Mouse (Mus musculus) limb, embryonic 13.5 days (tissue): Measurements from ENCODE around the gene Pla2g4b. TPM values are rescaled to one million over a fixed set of nuclear protein-coding genes. Genes with fewer than 3 reads are reported as not detected.

ENCODE experiments used
- ATAC-seq: fragments of 200-750 bp; cut with Nextera tagmentation; 2 replicates; pipeline ENCODE4 v1.8.0; 2017; ENCODE audit warnings: low read depth, moderate number of reproducible peaks, moderate TSS enrichment; ENCODE audit not compliant: low FRiP score
- H3K27ac ChIP-seq: fragments of 300-500 bp; sonication (generic); 2 replicates; pipeline ENCODE4 v1.5.1; 2015; ENCODE audit warnings: inconsistent platforms, mild to moderate bottlenecking, moderate library complexity
- H3K27me3 ChIP-seq: fragments of 300-500 bp; sonication (generic); 2 replicates; pipeline ENCODE4 v1.6.1; 2015; ENCODE audit warnings: mild to moderate bottlenecking, inconsistent platforms
- H3K36me3 ChIP-seq: fragments of 300-500 bp; sonication (generic); 2 replicates; pipeline ENCODE4 v1.6.1; 2015; ENCODE audit warnings: inconsistent platforms, mild to moderate bottlenecking, moderate library complexity
- H3K4me1 ChIP-seq: fragments of 300-500 bp; sonication (generic); 2 replicates; pipeline ENCODE4 v1.6.1; 2015; ENCODE audit warnings: inconsistent platforms
- H3K4me2 ChIP-seq: fragments of 300-500 bp; sonication (generic); replicated peaks from 2 replicates; pipeline ENCODE4 v1.6.1; 2015; ENCODE audit warnings: inconsistent platforms, mild to moderate bottlenecking, moderate library complexity
- H3K4me3 ChIP-seq: fragments of 300-500 bp; sonication (generic); 2 replicates; pipeline ENCODE4 v1.5.1; 2015; ENCODE audit warnings: moderate library complexity, mild to moderate bottlenecking, inconsistent platforms
- H3K9ac ChIP-seq: fragments of 300-500 bp; sonication (generic); 2 replicates; pipeline ENCODE4 v1.6.1; 2015; ENCODE audit warnings: mild to moderate bottlenecking, inconsistent platforms
- H3K9me3 ChIP-seq: fragments of 300-500 bp; sonication (generic); 2 replicates; pipeline ENCODE4 v1.6.1; 2016; ENCODE audit warnings: inconsistent platforms
- WGBS: fragments of 180-500 bp; shearing (Covaris S2); methylation state at CpG from one replicate; pipeline ENCODE4 v1.1.7; 2015; 5-methylcytosine and 5-hydroxymethylcytosine counted together
- polyA plus RNA-seq: library from polyadenylated mRNA; unstranded; fragments of >200 nt; fragmentation: Nextera tagmentation; extraction: Ambion mirVana; gene quantifications from 2 replicates; pipeline ENCODE4 v1.2.1, GENCODE M21; 2015

The Pla2g4b gene
- polyA plus RNA-seq, 1 experiment from 2014 or later: 3.2 TPM

GRCm38 (mm10) chr2:120000882-120001584, 32.2 kb upstream of the Pla2g4b start:
- H3K27ac ChIP-seq: peak overlapping the region; percentile 12; the same call in 1 of the 2 replicates
- H3K27me3 ChIP-seq: no peaks in the 10 kb centered on the region
- H3K4me3 ChIP-seq: no peak overlapping the region
- H3K36me3 ChIP-seq: peaks cover 25% of the 10 kb centered on the region
- no peaks in the 10 kb centered on the region for H3K9me3 ChIP-seq
- peak overlapping the region; percentile 19; the same call in 1 of the 2 replicates for H3K9ac ChIP-seq
- peak; percentile 77; the same call in 1 of the 2 replicates for ATAC-seq
- 61% methylated on average over 3 of the region's 3 CpGs for WGBS
- no peak overlapping the region for H3K4me2 ChIP-seq
- peaks cover 27% of the 10 kb centered on the region for H3K4me1 ChIP-seq

- peaks cover 25% of the 10 kb centered on the region for H3K36me3 ChIP-seq
- WGBS: 79% methylated on average over 4 of the region's 4 CpGs
- peaks cover 18% of the 10 kb centered on the region for H3K4me1 ChIP-seq
- no peaks in the 10 kb centered on the region for H3K9me3 ChIP-seq
- no peak overlapping the region for H3K4me3 ChIP-seq
- no peak overlapping the region for H3K9ac ChIP-seq
- no peak overlapping the region for H3K4me2 ChIP-seq
- no peak overlapping the region for H3K27ac ChIP-seq
- no peak for ATAC-seq
- no peaks in the 10 kb centered on the region for H3K27me3 ChIP-seq
These were observed 31.3 kb upstream of the Pla2g4b start for GRCm38 (mm10) chr2:120001956-120002355.

- Histone ChIP-seq H3K9ac (no peak overlapping the region), H3K27me3 (no peaks in the 10 kb centered on the region), H3K36me3 (peaks cover 24% of the 10 kb centered on the region), H3K4me2 (no peak overlapping the region), H3K27ac (no peak overlapping the region), H3K9me3 (no peaks in the 10 kb centered on the region), H3K4me3 (no peak overlapping the region), H3K4me1 (peaks cover 7% of the 10 kb centered on the region)
- no peak for ATAC-seq
- WGBS: 87% methylated on average over 2 of the region's 2 CpGs
These were observed 29.2 kb upstream of the Pla2g4b start for GRCm38 (mm10) chr2:120003970-120004369.

GRCm38 (mm10) chr2:120006696-120007095, 26.5 kb upstream of the Pla2g4b start:
- Histone ChIP-seq H3K4me3 (no peak overlapping the region), H3K9me3 (no peaks in the 10 kb centered on the region), H3K27me3 (no peaks in the 10 kb centered on the region), H3K36me3 (peaks cover 19% of the 10 kb centered on the region; the same call in 1 of the 2 replicates), H3K4me1 (no peaks in the 10 kb centered on the region), H3K9ac (no peak overlapping the region), H3K27ac (no peak overlapping the region), H3K4me2 (no peak overlapping the region)
- no peak for ATAC-seq
- WGBS: 95% methylated on average over 7 of the region's 7 CpGs

GRCm38 (mm10) chr2:120007680-120008210, 25.5 kb upstream of the Pla2g4b start:
- 78% methylated on average over 4 of the region's 4 CpGs for WGBS
- Histone ChIP-seq H3K36me3 (peaks cover 22% of the 10 kb centered on the region), H3K27ac (no peak overlapping the region), H3K27me3 (no peaks in the 10 kb centered on the region), H3K9me3 (no peaks in the 10 kb centered on the region), H3K4me3 (no peak overlapping the region), H3K4me2 (no peak overlapping the region), H3K4me1 (no peaks in the 10 kb centered on the region), H3K9ac (no peak overlapping the region)
- ATAC-seq: no peak

- Histone ChIP-seq H3K27me3 (no peaks in the 10 kb centered on the region), H3K9ac (no peak overlapping the region), H3K36me3 (peaks cover 28% of the 10 kb centered on the region), H3K9me3 (no peaks in the 10 kb centered on the region), H3K4me2 (no peak overlapping the region), H3K4me3 (no peak overlapping the region), H3K27ac (no peak overlapping the region), H3K4me1 (no peaks in the 10 kb centered on the region)
- 76% methylated on average over 4 of the region's 4 CpGs for WGBS
- no peak for ATAC-seq
These were observed 24.5 kb upstream of the Pla2g4b start for GRCm38 (mm10) chr2:120008672-120009071.

- no peak overlapping the region for H3K4me2 ChIP-seq
- H3K36me3 ChIP-seq: peaks cover 44% of the 10 kb centered on the region
- peak; percentile 59; the same call in 1 of the 2 replicates for ATAC-seq
- WGBS: 73% methylated on average over 8 of the region's 8 CpGs
- no peaks in the 10 kb centered on the region for H3K9me3 ChIP-seq
- H3K4me3 ChIP-seq: no peak overlapping the region
- H3K9ac ChIP-seq: no peak overlapping the region
- H3K27me3 ChIP-seq: no peaks in the 10 kb centered on the region
- no peak overlapping the region for H3K27ac ChIP-seq
- no peaks in the 10 kb centered on the region for H3K4me1 ChIP-seq
These were observed 21.6 kb upstream of the Pla2g4b start for GRCm38 (mm10) chr2:120011462-120012200.

- H3K27me3 ChIP-seq: no peaks in the 10 kb centered on the region
- WGBS: 88% methylated on average over 13 of the region's 13 CpGs
- H3K9me3 ChIP-seq: no peaks in the 10 kb centered on the region
- peaks cover 52% of the 10 kb centered on the region for H3K36me3 ChIP-seq
- H3K27ac ChIP-seq: no peak overlapping the region
- H3K4me3 ChIP-seq: no peak overlapping the region
- H3K9ac ChIP-seq: no peak overlapping the region
- no peaks in the 10 kb centered on the region for H3K4me1 ChIP-seq
- no peak for ATAC-seq
- no peak overlapping the region for H3K4me2 ChIP-seq
These were observed 20.3 kb upstream of the Pla2g4b start for GRCm38 (mm10) chr2:120012924-120013323.

- no peak overlapping the region for H3K4me3 ChIP-seq
- H3K4me1 ChIP-seq: no peaks in the 10 kb centered on the region
- H3K27ac ChIP-seq: no peak overlapping the region
- no peaks in the 10 kb centered on the region for H3K9me3 ChIP-seq
- H3K36me3 ChIP-seq: peaks cover 58% of the 10 kb centered on the region
- no peak for ATAC-seq
- H3K4me2 ChIP-seq: no peak overlapping the region
- WGBS: 96% methylated on average over 2 of the region's 2 CpGs
- no peak overlapping the region for H3K9ac ChIP-seq
- no peaks in the 10 kb centered on the region for H3K27me3 ChIP-seq
These were observed 19.3 kb upstream of the Pla2g4b start for GRCm38 (mm10) chr2:120013831-120014486.

- WGBS: 91% methylated on average over 4 of the region's 4 CpGs
- no peak overlapping the region for H3K27ac ChIP-seq
- H3K36me3 ChIP-seq: peaks cover 77% of the 10 kb centered on the region
- H3K4me3 ChIP-seq: no peak overlapping the region
- no peak for ATAC-seq
- H3K4me2 ChIP-seq: no peak overlapping the region
- H3K9ac ChIP-seq: no peak overlapping the region
- H3K27me3 ChIP-seq: no peaks in the 10 kb centered on the region
- no peaks in the 10 kb centered on the region for H3K9me3 ChIP-seq
- H3K4me1 ChIP-seq: no peaks in the 10 kb centered on the region
These were observed 17.3 kb upstream of the Pla2g4b start for GRCm38 (mm10) chr2:120015882-120016281.

GRCm38 (mm10) chr2:120017599-120017998, 15.6 kb upstream of the Pla2g4b start:
- WGBS: 93% methylated on average over 12 of the region's 12 CpGs
- H3K27me3 ChIP-seq: no peaks in the 10 kb centered on the region
- no peak overlapping the region for H3K9ac ChIP-seq
- H3K36me3 ChIP-seq: peaks cover 92% of the 10 kb centered on the region
- H3K4me1 ChIP-seq: no peaks in the 10 kb centered on the region
- no peak overlapping the region for H3K27ac ChIP-seq
- no peak overlapping the region for H3K4me3 ChIP-seq
- ATAC-seq: no peak
- H3K9me3 ChIP-seq: no peaks in the 10 kb centered on the region
- no peak overlapping the region for H3K4me2 ChIP-seq

- no peak overlapping the region for H3K9ac ChIP-seq
- peaks cover 64% of the 10 kb centered on the region for H3K36me3 ChIP-seq
- H3K27me3 ChIP-seq: no peaks in the 10 kb centered on the region
- H3K4me1 ChIP-seq: peaks cover 13% of the 10 kb centered on the region
- no peak for ATAC-seq
- 82% methylated on average over 5 of the region's 5 CpGs for WGBS
- H3K9me3 ChIP-seq: no peaks in the 10 kb centered on the region
- H3K4me3 ChIP-seq: no peak overlapping the region
- H3K27ac ChIP-seq: no peak overlapping the region
- no peak overlapping the region for H3K4me2 ChIP-seq
These were observed 8.9 kb upstream of the Pla2g4b start for GRCm38 (mm10) chr2:120024337-120024736.
